Mouse (Mus musculus) gastrocnemius, postnatal 25 days (tissue): ENCODE data around the gene Bcr. TPM values are rescaled to one million over a fixed set of nuclear protein-coding genes. Genes with fewer than 3 reads are reported as not detected.
A peak's percentile ranks its signal among the peaks of the same experiment; 100 is the strongest.
"Not testable (repeated sequence)": the region's sequence is repeated elsewhere in the genome, so short reads cannot be mapped to it uniquely, and the experiment has no call there.

Experiments used
- DNase-seq: peaks from one replicate; pipeline ENCODE4 v3.0.0; 2022
- long read RNA-seq, 2 experiments: library from polyadenylated mRNA; stranded (forward); transcript quantifications; one replicate each; pipeline ENCODE4 v2.0.0; 2021
- total RNA-seq, 2 experiments: library from RNA; stranded (reverse); gene quantifications; 1 replicate in 1 of 2; 2 replicates in 1 of 2; pipeline ENCODE4 v1.2.3; 2021

Bcr gene
- total RNA-seq: 1 to 10 TPM; 3.6 to 4.8 TPM
- long read RNA-seq, experiment 1, full-length matches to known transcripts: 2 of 6 reads
- long read RNA-seq, experiment 1, partial matches to known transcripts: 0 of 6 reads
- long read RNA-seq, experiment 1, other reads (novel, unspliced or antisense): 4 of 6 reads
- long read RNA-seq, experiment 2, partial matches to known transcripts: 2 of 3 reads
- long read RNA-seq, experiment 2, other reads (novel, unspliced or antisense): 1 of 3 reads

- peak; percentile 78 for DNase-seq
Measured at GRCm38 (mm10) chr10:75060217-75060842, at the start of gene Bcr. Bcr (plus strand) TSS chr10:75060592.

GRCm38 (mm10) chr10:75010704-75011103 lies 49.7 kb upstream of the Bcr start:
- DNase-seq: no peak

- no peak for DNase-seq
Measured at GRCm38 (mm10) chr10:75015465-75015864, 44.9 kb upstream of the Bcr start.

GRCm38 (mm10) chr10:75016481-75016880 lies 43.9 kb upstream of the Bcr start:
- DNase-seq: no peak

- no peak for DNase-seq
Measured at GRCm38 (mm10) chr10:75020271-75020670, 40.1 kb upstream of the Bcr start.

GRCm38 (mm10) chr10:75021138-75021537 lies 39.3 kb upstream of the Bcr start:
- peak; percentile 20 for DNase-seq

GRCm38 (mm10) chr10:75026491-75026890 lies 33.9 kb upstream of the Bcr start:
- DNase-seq: no peak

- no peak for DNase-seq
Measured at GRCm38 (mm10) chr10:75028743-75029142, 31.6 kb upstream of the Bcr start.

- DNase-seq: no peak
Measured at GRCm38 (mm10) chr10:75029677-75030076, 30.7 kb upstream of the Bcr start.

GRCm38 (mm10) chr10:75030234-75030633 lies 30.2 kb upstream of the Bcr start:
- no peak for DNase-seq

- no peak for DNase-seq
Measured at GRCm38 (mm10) chr10:75031345-75032114, 28.9 kb upstream of the Bcr start.

- DNase-seq: peak; percentile 54
Measured at GRCm38 (mm10) chr10:75032395-75032794, 28.0 kb upstream of the Bcr start, which contains the start of gene Rsph14. Rsph14 (minus strand) TSS chr10:75032586.

GRCm38 (mm10) chr10:75036883-75037379 lies 23.5 kb upstream of the Bcr start, which contains the start of gene Rab36:
Rab36 (plus strand) TSS chr10:75037058.
- peak; percentile 88 for DNase-seq

- not testable (repeated sequence) for DNase-seq
Measured at GRCm38 (mm10) chr10:75042060-75042459, 18.3 kb upstream of the Bcr start.

- no peak for DNase-seq
Measured at GRCm38 (mm10) chr10:75044459-75044858, 15.9 kb upstream of the Bcr start.

- no peak for DNase-seq
Measured at GRCm38 (mm10) chr10:75045831-75046230, 14.6 kb upstream of the Bcr start.

GRCm38 (mm10) chr10:75048711-75049110 lies 11.7 kb upstream of the Bcr start:
- DNase-seq: no peak

GRCm38 (mm10) chr10:75051364-75052074 lies 8.9 kb upstream of the Bcr start:
- no peak for DNase-seq

GRCm38 (mm10) chr10:75052902-75053301 lies 7.5 kb upstream of the Bcr start:
- DNase-seq: no peak

- no peak for DNase-seq
Measured at GRCm38 (mm10) chr10:75053655-75054054, 6.7 kb upstream of the Bcr start.

- DNase-seq: no peak
Measured at GRCm38 (mm10) chr10:75054125-75054524, 6.3 kb upstream of the Bcr start.

- no peak for DNase-seq
Measured at GRCm38 (mm10) chr10:75055672-75056071, 4.7 kb upstream of the Bcr start.
